Mouse (Mus musculus) embryonic stem cell, embryonic (primary cell): ENCODE measurements around the gene Akna.
"Not testable (repeated sequence)": the region's sequence is repeated elsewhere in the genome, so short reads cannot be mapped to it uniquely, and the experiment has no call there.

ENCODE experiments used
- CTCF ChIA-PET, 4 experiments: fragments of 300-600 bp in 2 of 4; fragments of 350-600 bp in 2 of 4; sonication (Branson Sonifier 250); formaldehyde crosslinking; loops; one replicate each; lab custom pipeline; 2022; ENCODE audit warnings: inconsistent platforms in 2 of 4; lab: Charles Lee
- POLR2A ChIA-PET, 4 experiments: fragments of 300-600 bp in 2 of 4; fragments of 350-600 bp in 2 of 4; sonication (Branson Sonifier 250); formaldehyde crosslinking; loops; one replicate each; lab custom pipeline; 2022; ENCODE audit warnings: antibody characterized with exemption in 4 of 4, inconsistent platforms in 1 of 4; lab: Charles Lee

The Akna gene

GRCm38 (mm10) chr4:63323275-63323815 lies 79.8 kb downstream of the Akna start:
- ChIA-PET POLR2A (interaction anchor here in 1 of 4 experiments (0.6 kb wide), 1 partner anchor 801 kb away, joined by 5 read pairs; no protein-coding TSS in a partner anchor), CTCF (interaction anchor here in 1 of 4 experiments (1.0 kb wide), 1 partner anchor 16 kb away, joined by 4 read pairs; no protein-coding TSS in a partner anchor)

- CTCF ChIA-PET: interaction anchor here (0.6 to 1.6 kb wide), 8 partner anchors 9 to 138 kb away, joined by 3 to 9 read pairs (median 3); no protein-coding TSS in a partner anchor
- POLR2A ChIA-PET: not testable (repeated sequence)
Observed at GRCm38 (mm10) chr4:63319566-63319965, 83.6 kb downstream of the Akna start.
